Mouse (Mus musculus) intestine, postnatal 0 days (tissue): ENCODE results near the gene H2-Q7. TPM values are rescaled to one million over a fixed set of nuclear protein-coding genes. Genes with fewer than 3 reads are reported as not detected.
"Not testable (repeated sequence)": the region's sequence is repeated elsewhere in the genome, so short reads cannot be mapped to it uniquely, and the experiment has no call there.

Source experiments
- ATAC-seq: fragments of 200-750 bp; cut with Nextera tagmentation; 2 replicates; pipeline ENCODE4 v1.8.0; 2017; ENCODE audit warnings: mild to moderate bottlenecking, moderate TSS enrichment, moderate library complexity
- H3K27ac ChIP-seq: fragments of 300-500 bp; sonication (generic); 2 replicates; pipeline ENCODE4 v1.5.1; 2014; ENCODE audit warnings: mild to moderate bottlenecking, low read depth, low read length, moderate library complexity
- H3K27me3 ChIP-seq: fragments of 300-500 bp; sonication (generic); replicated peaks from 2 replicates; pipeline ENCODE4 v1.6.1; 2014; ENCODE audit warnings: low read length, mixed read lengths; ENCODE audit not compliant: control insufficient read depth, insufficient read depth
- H3K36me3 ChIP-seq: fragments of 300-500 bp; sonication (generic); 2 replicates; pipeline ENCODE4 v1.6.1; 2014; ENCODE audit warnings: mild to moderate bottlenecking, moderate library complexity; ENCODE audit not compliant: control insufficient read depth, insufficient read depth
- H3K4me1 ChIP-seq: fragments of 300-500 bp; sonication (generic); replicated peaks from 2 replicates; pipeline ENCODE4 v1.6.1; 2014; ENCODE audit warnings: antibody characterized with exemption, low read length, mixed read lengths; ENCODE audit not compliant: control insufficient read depth, insufficient read depth
- H3K4me2 ChIP-seq: fragments of 300-500 bp; sonication (generic); replicated peaks from 2 replicates; pipeline ENCODE4 v1.6.1; 2014; ENCODE audit warnings: low read depth, mild to moderate bottlenecking, moderate library complexity
- H3K4me3 ChIP-seq: fragments of 300-500 bp; sonication (generic); 2 replicates; pipeline ENCODE4 v1.5.1; 2014; ENCODE audit warnings: low read depth, low read length
- H3K9ac ChIP-seq: fragments of 300-500 bp; sonication (generic); 2 replicates; pipeline ENCODE4 v1.6.1; 2014; ENCODE audit warnings: mild to moderate bottlenecking, low read depth, low read length
- H3K9me3 ChIP-seq: fragments of 300-500 bp; sonication (generic); 2 replicates; pipeline ENCODE4 v1.6.1; 2016; ENCODE audit warnings: mixed run types; ENCODE audit not compliant: control insufficient read depth
- CTCF ChIP-seq: sonication (generic); IDR thresholded peaks from 2 replicates; pipeline ENCODE4 v1.5.1; 2016; ENCODE audit warnings: low read depth, mild to moderate bottlenecking, control low read depth, antibody characterized with exemption, moderate library complexity
- WGBS: fragments of 180-500 bp; shearing (Covaris S2); extraction: QIAGEN DNeasy Blood & Tissue Kit; methylation state at CpG from one replicate; pipeline ENCODE4 v1.1.7; 2014; 5-methylcytosine and 5-hydroxymethylcytosine counted together
- polyA plus RNA-seq: library from polyadenylated mRNA; unstranded; fragments of >200 nt; fragmentation: Nextera tagmentation; extraction: Ambion mirVana; gene quantifications from 2 replicates; pipeline ENCODE4 v1.2.1, GENCODE M21; 2015

Gene H2-Q7
- polyA plus RNA-seq = 2.7 and 3.6 TPM in 2 replicates

DNA sequence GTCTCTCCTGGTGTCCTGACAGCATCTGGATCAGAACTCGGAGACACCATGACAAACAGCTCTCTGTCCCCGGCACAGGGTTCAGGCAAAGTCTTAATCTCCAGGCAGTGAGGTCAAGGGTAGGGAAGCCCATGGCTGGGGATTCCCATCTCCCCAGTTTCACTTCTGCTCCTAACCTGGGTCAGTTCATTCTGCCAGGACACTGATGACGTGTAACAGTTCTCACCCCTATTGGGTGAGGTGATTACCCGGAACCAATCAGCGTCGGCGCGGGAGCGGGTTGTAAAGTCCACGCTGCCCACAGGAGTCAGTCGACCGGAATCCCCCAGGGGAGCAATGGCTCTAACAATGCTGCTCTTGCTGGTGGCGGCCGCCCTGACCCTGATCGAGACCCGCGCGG is at the start of gene H2-Q7:
TSS of gene H2-Q7 (plus strand) at position 271 of the 400 bp plus-strand sequence.
- peak within 1 kb of the TSS; percentile 40 for H3K4me3 ChIP-seq
- TF ChIP-seq CTCF = peak; percentile 25; the same call in 1 of the 2 replicates
- H3K27ac ChIP-seq, H3K9me3 ChIP-seq, H3K36me3 ChIP-seq, H3K4me1 ChIP-seq, H3K27me3 ChIP-seq, H3K9ac ChIP-seq: not testable (repeated sequence)
- peak; percentile 91 for ATAC-seq
- 4% methylated on average over 18 of the region's 18 CpGs for WGBS
- H3K4me2 ChIP-seq = peak within 1 kb of the TSS; percentile 81

DNA sequence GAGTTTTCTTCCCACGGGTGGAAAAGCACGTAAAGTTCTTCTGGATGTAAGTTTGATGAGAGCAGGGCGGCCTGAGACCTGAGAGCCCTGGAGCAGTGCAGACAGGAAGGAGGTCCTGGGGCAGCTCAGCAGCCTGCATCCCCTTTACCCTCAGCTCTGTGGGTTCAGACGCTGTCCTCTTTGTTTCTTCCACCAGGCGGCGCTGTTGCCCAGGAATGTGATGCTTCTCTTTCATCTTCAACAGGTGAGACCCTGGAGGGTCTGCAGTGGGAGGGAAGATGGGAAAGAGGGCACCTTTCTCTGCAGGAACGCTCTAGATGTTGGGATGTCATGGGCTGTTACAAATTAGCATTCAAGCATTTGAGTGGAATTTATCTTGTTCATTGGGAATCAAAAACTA is 49.2 kb upstream of the H2-Q7 start:
- not testable (repeated sequence) for H3K36me3 ChIP-seq, H3K4me1 ChIP-seq, ATAC-seq, H3K9ac ChIP-seq, H3K4me3 ChIP-seq, H3K27ac ChIP-seq, H3K27me3 ChIP-seq, H3K9me3 ChIP-seq, H3K4me2 ChIP-seq
- WGBS = 10% methylated on average over 7 of the region's 7 CpGs
- TF ChIP-seq CTCF = peak; percentile 70

DNA sequence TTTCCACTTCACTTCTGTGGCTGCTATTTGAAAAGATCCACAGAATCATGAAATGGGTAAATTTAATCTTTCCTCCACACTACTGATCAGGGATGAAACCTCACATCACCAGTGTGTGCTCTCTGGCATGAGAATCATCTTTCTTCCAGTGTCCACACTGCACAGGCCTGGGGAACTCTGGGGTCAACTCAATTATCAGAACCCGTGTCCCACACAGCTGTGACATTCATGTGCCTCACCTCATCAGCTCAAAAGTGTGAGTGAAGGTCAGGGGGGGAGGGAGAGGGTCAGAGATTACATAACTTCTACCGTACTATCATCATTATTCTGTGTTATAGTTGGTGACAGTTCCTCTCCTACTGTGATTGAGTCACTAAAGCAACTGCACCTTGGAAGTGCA is 46.3 kb upstream of the H2-Q7 start:
- not testable (repeated sequence) for H3K36me3 ChIP-seq, H3K27ac ChIP-seq, ATAC-seq, H3K4me2 ChIP-seq, H3K9me3 ChIP-seq, H3K27me3 ChIP-seq, H3K4me1 ChIP-seq, H3K9ac ChIP-seq, H3K4me3 ChIP-seq
- WGBS = 67% methylated on average over 2 of the region's 2 CpGs

DNA sequence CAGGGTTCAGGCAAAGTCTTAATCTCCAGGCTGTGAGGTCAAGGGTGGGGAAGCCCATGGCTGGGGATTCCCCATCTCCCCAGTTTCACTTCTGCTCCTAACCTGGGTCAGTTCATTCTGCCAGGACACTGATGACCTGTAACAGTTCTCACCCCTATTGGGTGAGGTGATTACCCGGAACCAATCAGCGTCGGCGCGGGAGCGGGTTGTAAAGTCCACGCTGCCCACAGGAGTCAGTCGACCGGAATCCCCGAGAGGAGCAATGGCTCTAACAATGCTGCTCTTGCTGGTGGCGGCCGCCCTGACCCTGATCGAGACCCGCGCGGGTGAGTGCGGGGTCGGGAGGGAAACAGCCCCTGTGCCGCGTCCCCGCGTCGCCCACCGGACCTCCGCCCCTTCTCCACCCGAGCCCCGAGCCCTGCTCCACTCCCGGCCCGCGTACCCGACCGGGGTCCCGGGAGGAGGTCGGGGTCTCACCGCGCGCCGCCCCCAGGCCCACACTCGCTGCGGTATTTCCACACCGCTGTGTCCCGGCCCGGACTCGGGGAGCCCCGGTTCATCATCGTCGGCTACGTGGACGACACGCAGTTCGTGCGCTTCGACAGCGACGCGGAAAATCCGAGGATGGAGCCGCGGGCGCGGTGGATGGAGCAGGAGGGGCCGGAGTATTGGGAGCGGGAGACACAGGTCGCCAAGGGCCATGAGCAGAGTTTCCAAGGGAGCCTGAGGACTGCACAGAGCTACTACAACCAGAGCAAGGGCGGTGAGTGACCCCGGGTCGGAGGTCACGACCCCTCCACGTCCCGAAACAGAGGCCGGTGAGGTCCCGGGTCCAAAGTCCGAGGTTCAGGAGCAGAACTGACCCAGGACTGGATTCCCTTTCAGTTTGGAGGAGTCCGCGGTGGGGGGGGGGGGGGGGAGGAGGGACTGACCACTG is 44.8 kb upstream of the H2-Q7 start:
- H3K9ac ChIP-seq, H3K4me1 ChIP-seq, H3K27ac ChIP-seq, H3K9me3 ChIP-seq, H3K36me3 ChIP-seq, H3K27me3 ChIP-seq: not testable (repeated sequence)
- ATAC-seq = peak; percentile 85
- Histone ChIP-seq H3K4me2 (peak overlapping the region; percentile 63), H3K4me3 (peak overlapping the region; percentile 27)
- 3% methylated on average over 49 of the region's 75 CpGs for WGBS

DNA sequence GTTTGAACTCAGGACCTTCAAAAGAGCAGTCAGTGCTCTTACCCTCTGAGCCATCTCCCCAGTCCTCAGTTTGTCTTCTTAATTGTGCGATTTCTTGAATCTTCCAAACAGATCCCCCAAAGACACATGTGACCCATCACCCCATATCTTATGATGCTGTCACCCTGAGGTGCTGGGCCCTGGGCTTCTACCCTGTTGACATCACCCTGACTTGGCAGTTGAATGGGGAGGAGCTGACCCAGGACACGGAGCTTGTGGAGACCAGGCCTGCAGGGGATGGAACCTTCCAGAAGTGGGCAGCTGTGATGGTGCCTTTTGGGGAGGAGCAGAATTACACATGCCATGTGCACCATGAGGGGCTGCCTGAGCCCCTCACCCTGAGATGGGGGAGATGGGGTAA is 42.0 kb upstream of the H2-Q7 start:
- H3K4me1 ChIP-seq, H3K36me3 ChIP-seq, H3K9ac ChIP-seq, H3K4me3 ChIP-seq, ATAC-seq, H3K4me2 ChIP-seq, H3K27me3 ChIP-seq, H3K9me3 ChIP-seq, H3K27ac ChIP-seq: not testable (repeated sequence)
- 98% methylated on average over 2 of the region's 2 CpGs for WGBS

DNA sequence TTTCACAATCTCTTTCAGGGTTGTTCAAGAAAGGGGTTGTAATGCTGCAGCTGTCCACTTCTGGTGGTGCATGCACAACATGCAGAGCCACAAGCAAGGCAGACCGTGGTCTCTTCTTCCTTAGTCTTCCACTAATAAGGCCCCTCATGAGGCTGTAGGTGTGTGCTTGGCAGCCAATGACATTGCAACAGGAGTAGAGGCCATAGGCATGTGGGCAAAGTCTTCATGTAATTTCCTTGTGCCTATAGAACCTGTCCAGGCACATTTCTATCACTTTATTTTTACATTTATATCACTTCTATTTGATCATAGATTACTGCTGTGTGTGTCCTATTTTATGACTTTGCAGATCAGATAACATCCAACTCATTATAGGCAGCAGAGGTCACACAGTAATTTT is 25.9 kb upstream of the H2-Q7 start:
- H3K4me1 ChIP-seq, H3K4me3 ChIP-seq, H3K36me3 ChIP-seq, H3K9me3 ChIP-seq, H3K27ac ChIP-seq, H3K9ac ChIP-seq, H3K4me2 ChIP-seq, ATAC-seq, H3K27me3 ChIP-seq: not testable (repeated sequence)
- WGBS = no CpG with 5 or more reads among the region's 1 CpGs

DNA sequence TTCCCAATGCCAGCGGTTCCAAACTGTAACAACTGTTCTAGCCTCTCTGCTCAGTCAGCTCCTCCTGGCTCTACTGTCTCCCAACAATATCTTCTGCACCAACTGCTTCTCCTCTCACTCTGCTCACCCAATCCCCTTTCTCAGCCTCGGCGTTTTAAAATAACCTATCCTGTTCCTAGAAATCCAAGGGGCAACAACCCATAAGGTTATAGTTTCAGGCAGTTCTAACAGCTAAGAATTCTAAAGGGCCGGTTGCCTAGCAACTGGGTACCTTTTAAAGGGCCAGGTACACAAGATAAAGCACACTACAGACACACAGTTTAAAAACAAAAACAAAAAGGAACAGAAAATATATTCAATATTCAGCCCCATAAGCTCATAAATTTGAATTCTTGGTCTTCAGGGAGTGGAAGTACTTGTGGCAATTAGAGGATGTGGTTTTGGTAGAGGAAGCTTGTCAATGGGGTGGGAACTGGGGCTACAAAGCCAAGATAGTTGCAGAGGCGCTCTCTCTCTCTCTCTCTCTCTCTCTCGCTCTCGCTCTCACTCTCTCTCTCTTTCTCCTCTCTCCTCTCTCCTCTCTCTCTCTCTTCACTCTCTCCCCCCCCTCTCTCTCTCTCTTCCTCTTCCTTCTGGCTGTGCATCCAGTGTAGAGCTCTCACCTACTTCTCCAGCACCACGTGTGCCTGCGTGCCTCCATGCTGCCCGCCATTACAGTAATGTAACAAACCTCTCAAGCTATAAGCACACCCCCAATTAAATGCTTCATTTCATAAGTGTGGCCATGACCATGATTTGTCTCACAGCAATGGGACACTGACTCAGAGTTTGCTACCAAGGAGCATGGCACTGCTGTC is 23.5 kb upstream of the H2-Q7 start:
- not testable (repeated sequence) for H3K9ac ChIP-seq, H3K4me2 ChIP-seq, H3K36me3 ChIP-seq, H3K4me3 ChIP-seq, H3K27ac ChIP-seq, H3K27me3 ChIP-seq, H3K9me3 ChIP-seq, H3K4me1 ChIP-seq, ATAC-seq
- 90% methylated on average over 3 of the region's 10 CpGs for WGBS
